In genomic region chr13:3679098-3679497, GRCm38 (mm10) we compare ENCODE assay signal across 22 mouse cellular contexts. TPM values are rescaled to one million over a fixed set of nuclear protein-coding genes. Genes with fewer than 3 reads are reported as not detected.
A peak's percentile ranks its signal among the peaks of the same experiment; 100 is the strongest.
DNase-seq lines count a peak whose midpoint lies in the region; ATAC-seq and TF ChIP-seq lines count a peak whose summit lies in the region.
"Had no signal": no experiment of that assay in that cellular context is flagged by ENCODE, and none has a peak within 500 bp of the region (broad histone marks: within the 10 kb centered on the region; RNA-seq: fewer than 3 reads in every experiment).

No protein-coding gene starts in this region.

- H3K9ac ChIP-seq in stomach, postnatal 0 days (ENCODE audit: low read length): no peak overlapping the region
- H3K9ac ChIP-seq: hindbrain, embryonic 13.5 days had no signal

- WGBS in stomach, postnatal 0 days: 56% methylated on average over 4 of the region's 4 CpGs

- peak; percentile 32; the same call in 1 of the 2 replicates for ATAC-seq in stomach, postnatal 0 days (ENCODE audit: low FRiP score, low TSS enrichment)
- no peak for ATAC-seq in megakaryocyte-erythroid progenitor cell, adult 5-6 weeks (replicated peaks; ENCODE audit: low FRiP score, low TSS enrichment, poor library complexity, severe bottlenecking)
- ATAC-seq: CD4-positive, CD25-positive, alpha-beta regulatory T cell, adult 4 months; forebrain, embryonic 14.5 days; hindbrain, postnatal 0 days had no signal

- H3K4me2 ChIP-seq in stomach, postnatal 0 days (replicated peaks; ENCODE audit: low read depth): no peak overlapping the region
- H3K4me2 ChIP-seq: hindbrain, embryonic 13.5 days had no signal

- no peaks in the 10 kb centered on the region for H3K4me1 ChIP-seq in stomach, postnatal 0 days (replicated peaks; ENCODE audit: control insufficient read depth, insufficient read depth)
- H3K4me1 ChIP-seq: forebrain, embryonic 10.5 days; heart, embryonic 10.5 days; hindbrain, embryonic 13.5 days had no signal

- H3K9me3 ChIP-seq in stomach, postnatal 0 days (ENCODE audit: control insufficient read depth, low read length): no peaks in the 10 kb centered on the region
- H3K9me3 ChIP-seq: forebrain, embryonic 10.5 days; G1E; heart, embryonic 10.5 days; hindbrain, embryonic 13.5 days had no signal

- no peaks in the 10 kb centered on the region for H3K27me3 ChIP-seq in stomach, postnatal 0 days (ENCODE audit: control insufficient read depth, insufficient read depth, low read length)
- H3K27me3 ChIP-seq: hindbrain, embryonic 13.5 days had no signal

- peak; percentile 26 for DNase-seq in adrenal gland, adult 8-10 months
- no peak for DNase-seq in adrenal gland, adult 18-20 months (ENCODE audit: low spot score in 2 of 2)
- peak; percentile 60 for DNase-seq in 3T3-L1 (ENCODE audit: low read depth, low spot score)
- DNase-seq in NIH3T3 (ENCODE audit: low read depth): peak; percentile 44
- DNase-seq in stomach, postnatal 0 days (ENCODE audit: low spot score): no peak
- DNase-seq: cerebellum, adult 18-20 months; cerebellum, adult 9-11 months; cerebellum, postnatal 36 days; gastrocnemius, adult 2 months; gastrocnemius, postnatal 25 days; heart, adult 18-20 months; heart, postnatal 10 days; kidney, adult 11 months had no signal

- TF ChIP-seq EP300 in stomach, postnatal 0 days (optimal IDR thresholded peaks at IDR 0.05): no peak

- TF ChIP-seq CTCF in stomach, postnatal 0 days (IDR thresholded peaks at IDR 0.05; ENCODE audit: low read depth): no peak

- H3K36me3 ChIP-seq in stomach, postnatal 0 days (ENCODE audit: control insufficient read depth, insufficient read depth, low read length): no peaks in the 10 kb centered on the region
- H3K36me3 ChIP-seq: forebrain, embryonic 10.5 days; G1E; heart, embryonic 10.5 days; hindbrain, embryonic 13.5 days had no signal

- H3K27ac ChIP-seq in stomach, postnatal 0 days (replicated peaks): no peak overlapping the region
- H3K27ac ChIP-seq: forebrain, embryonic 10.5 days; gastrocnemius, adult 2 months; heart, embryonic 10.5 days; hindbrain, embryonic 13.5 days; hindbrain, postnatal 0 days had no signal

- no peak overlapping the region for H3K4me3 ChIP-seq in stomach, postnatal 0 days (ENCODE audit: low read depth, low read length)
- H3K4me3 ChIP-seq: erythroblast, embryonic 14.5 days; forebrain, embryonic 10.5 days; gastrocnemius, adult 2 months; heart, embryonic 10.5 days; hindbrain, embryonic 13.5 days had no signal

RNA-seq across cellular contexts. Expression of gene Asb13, which starts 45.3 kb away (rescaled TPM):
- 10 to 100 TPM; 13.7 to 22.5 (median 20.0) TPM for total RNA-seq in adrenal gland, adult 8-10 months (2022)
- total RNA-seq in adrenal gland, adult 18-20 months (2021): 10 to 100 TPM; 12.5 to 15.6 TPM
- 12.9 and 15.7 TPM in 2 replicates for polyA plus RNA-seq in stomach, postnatal 0 days (2015; fragmentation: Nextera tagmentation; extraction: Ambion mirVana)
- 5.4 and 9.9 TPM in 2 replicates for total RNA-seq in megakaryocyte-erythroid progenitor cell, adult 5-6 weeks (2014; fragmentation: Nextera tagmentation)
- total RNA-seq in megakaryocyte-erythroid progenitor cell, adult 5-6 weeks (2017): 7.3 and 7.7 TPM in 2 replicates
- polyA plus RNA-seq: G1E had no signal

Comparison
In these comparisons a context has a peak if more than half of its experiments do, and no peak if none do; other contexts are left out.
1. DNase-seq: peak in adrenal gland, adult 8-10 months (single experiment), 3T3-L1 (single experiment) and NIH3T3 (single experiment); none in adrenal gland, adult 18-20 months (0 of 2) and stomach, postnatal 0 days (single experiment).